Mouse (Mus musculus): ENCODE measurements around the gene Cfap61.
"Not testable (repeated sequence)": the region's sequence is repeated elsewhere in the genome, so short reads cannot be mapped to it uniquely, and the experiment has no call there.

Cfap61 gene

GRCm38 (mm10) chr2:145934339-145935231, at the start of gene Cfap61, which contains the start of gene Crnkl1:
Gene Cfap61 (plus strand): TSS chr2:145934784.
Gene Crnkl1 (minus strand): TSS chr2:145935014.
- peak; percentile 88 for DNase-seq (ENCODE audit: low read depth, low spot score)

DNA sequence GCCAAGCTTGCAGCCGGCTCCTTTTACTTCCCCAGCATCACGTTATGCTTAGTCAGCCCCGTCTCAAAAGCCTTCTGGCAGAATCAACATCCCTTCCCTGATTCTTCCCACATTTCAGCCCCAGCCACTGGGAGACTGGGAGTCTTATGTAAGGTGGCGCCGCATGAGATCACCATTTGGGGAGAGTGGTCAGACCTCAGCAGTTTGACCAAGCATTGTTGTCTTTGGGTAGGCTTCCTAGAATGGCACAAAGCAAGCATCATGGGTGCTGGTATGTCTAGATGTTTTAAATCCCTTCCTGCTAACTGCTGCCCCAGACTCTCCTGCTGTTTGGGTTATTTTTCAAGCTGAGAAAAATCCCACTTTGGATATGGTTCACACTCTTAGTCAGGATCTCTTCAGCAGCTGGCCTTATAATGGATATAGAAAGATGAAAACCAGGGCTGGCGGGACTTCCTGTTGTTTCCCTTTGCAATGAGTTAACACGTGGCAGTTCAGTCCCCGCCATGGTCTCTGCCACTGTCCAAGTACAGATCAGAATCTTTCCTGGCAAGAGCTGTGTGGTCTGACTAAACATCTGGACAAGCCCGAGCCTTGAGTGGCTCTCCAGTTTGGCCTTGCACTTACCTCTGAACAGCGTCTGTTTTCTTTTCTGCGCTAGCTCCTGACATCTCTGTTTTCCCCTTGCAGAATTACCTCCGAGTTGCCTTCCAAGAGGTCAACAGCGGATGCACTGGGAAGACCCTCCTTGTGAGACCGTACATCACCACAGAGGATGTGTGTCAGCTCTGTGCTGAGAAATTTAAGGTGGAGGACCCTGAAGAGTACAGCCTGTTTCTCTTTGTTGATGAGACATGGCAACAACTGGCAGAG, 49.4 kb upstream of the Cfap61 start:
- DNase-seq (ENCODE audit: low read depth, low spot score) = no peak

GRCm38 (mm10) chr2:145887937-145888765, 46.4 kb upstream of the Cfap61 start:
- DNase-seq (ENCODE audit: low read depth, low spot score) = no peak

DNA sequence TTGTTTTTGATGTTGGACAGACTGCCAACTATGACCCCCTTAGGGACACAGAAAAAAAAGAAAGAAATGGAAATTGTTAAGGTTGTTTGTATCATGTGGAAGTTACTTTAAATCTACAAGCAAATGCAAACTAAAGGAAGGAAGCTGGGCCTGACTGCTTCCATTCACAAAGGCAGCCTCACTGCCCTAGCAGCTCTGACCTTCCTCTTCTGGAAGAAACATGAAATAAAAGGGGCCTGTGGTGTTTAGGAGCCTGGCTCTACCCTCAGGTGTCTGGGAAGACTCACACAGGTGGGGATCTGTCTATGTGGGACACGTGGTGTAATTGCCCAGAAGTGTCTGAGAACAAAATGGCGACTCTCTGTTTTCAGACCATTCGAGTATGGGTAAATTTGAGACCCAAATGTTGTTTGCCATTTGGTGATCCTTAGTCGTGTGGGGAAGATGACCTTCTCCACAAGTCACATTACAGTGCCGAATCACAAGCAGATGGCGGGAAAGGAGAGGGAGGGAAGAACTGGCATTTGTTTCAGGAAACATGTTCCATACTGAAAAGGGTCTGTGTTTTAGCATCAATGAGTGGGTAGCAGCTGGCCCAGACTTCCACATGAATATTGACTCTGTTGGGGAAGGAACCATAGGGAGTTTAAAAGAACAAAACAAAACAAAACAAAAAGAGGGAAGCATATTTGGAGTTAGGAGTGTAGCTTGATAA, 45.7 kb upstream of the Cfap61 start:
- DNase-seq (ENCODE audit: low read depth, low spot score) = no peak

DNA sequence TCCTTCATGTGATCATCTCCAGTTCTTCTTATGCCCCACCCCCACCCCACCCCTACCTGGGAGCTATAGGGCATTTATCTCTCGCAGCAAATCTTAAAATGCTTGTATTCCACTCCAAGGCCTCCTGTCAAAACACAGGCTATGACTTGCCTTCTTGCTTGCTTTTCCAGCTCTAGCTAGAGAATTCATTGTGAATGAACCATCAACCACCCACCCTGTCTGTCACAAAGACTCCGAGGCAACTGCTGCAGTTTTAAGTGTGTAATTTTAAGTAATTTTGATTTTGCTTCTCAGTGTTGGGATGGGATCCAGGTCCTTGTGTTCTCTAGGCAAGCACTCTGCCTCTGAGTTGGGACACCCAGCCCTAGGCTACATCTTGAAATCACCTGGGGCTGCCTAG, 44.0 kb upstream of the Cfap61 start:
- no peak for DNase-seq (ENCODE audit: low read depth, low spot score)

DNA sequence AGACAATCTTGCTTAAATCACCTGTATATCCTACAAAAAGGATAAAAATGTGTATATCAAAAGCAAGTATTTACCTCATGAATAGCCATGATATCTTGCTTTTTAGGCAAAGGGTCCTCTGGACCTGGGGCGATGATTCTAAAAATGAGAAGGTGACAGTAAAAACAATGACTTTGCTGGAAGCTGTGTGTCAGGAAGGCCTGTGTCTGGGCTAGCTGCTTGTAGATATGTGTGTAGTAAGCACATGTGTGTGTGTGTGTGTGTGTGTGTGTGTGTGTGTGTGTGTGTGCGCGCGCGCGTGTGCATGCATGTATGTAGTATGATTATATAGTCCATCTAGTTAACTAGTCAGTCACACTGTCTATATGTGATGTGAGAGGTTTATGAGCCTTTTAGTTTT, 40.8 kb upstream of the Cfap61 start:
- DNase-seq (ENCODE audit: low read depth, low spot score) = no peak

DNA sequence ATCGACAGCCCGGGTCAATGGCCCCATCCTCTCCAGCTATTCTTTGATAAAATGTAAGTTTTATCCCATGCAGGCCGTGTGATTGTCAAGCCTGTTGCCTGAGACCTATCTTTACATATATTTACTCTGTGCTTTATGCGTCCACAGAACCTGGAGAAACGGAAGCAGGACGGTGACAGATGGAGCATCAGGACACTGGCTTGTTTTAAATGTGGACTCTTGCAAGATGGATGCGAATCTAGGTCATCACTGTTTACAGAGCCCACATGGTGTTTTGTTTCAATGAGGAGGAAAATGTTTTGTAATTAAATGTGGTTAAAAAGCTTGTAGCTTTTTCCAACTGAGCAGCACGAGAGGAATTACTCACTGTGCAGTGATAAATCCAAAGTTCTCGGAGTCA, 36.5 kb upstream of the Cfap61 start:
- no peak for DNase-seq (ENCODE audit: low read depth, low spot score)

DNA sequence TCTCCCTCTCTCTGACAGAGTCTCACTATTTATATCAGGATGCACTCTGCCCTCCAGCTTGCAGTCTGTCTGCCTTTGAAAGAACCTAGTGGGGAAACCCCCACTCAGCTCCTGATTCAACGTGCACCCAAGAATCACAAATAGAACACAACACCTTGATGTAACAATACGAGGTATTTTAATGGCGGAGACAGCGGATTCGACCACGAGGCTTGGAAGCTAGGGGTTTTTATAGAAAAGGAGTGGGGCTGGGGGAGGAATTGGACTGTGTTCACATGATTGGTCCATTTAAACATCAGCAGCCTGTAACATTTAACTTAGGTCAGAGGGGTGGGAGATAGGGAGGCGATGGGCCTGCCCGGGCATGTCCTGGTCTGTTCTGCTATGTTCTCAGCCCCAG, 34.3 kb upstream of the Cfap61 start:
- not testable (repeated sequence) for DNase-seq (ENCODE audit: low read depth, low spot score)

DNA sequence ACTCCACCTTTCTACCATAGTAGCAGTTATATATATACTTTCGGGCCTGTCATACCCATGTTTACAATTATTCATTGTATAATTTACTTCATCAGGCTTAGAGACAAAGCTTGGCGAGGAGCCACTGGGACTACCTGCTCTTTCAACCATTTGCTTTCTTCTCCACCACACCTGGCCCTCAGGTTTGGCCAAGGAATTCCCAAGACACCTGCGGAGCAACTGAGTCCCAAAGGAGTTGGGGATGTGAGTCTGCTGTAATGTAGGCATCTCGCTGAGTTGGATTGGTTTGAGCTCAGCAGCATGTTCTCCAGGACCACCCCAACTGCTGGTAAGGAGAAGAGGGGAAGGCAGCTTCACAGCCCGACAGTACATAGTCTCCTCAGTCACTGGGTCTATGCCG, 32.7 kb upstream of the Cfap61 start, which contains the start of gene Naa20:
TSS of gene Naa20 (plus strand) at position 239 of the 400 bp plus-strand sequence.
- DNase-seq (ENCODE audit: low read depth, low spot score) = no peak

- DNase-seq (ENCODE audit: low read depth, low spot score) = peak; percentile 78
Measured at GRCm38 (mm10) chr2:145903061-145903901, 31.3 kb upstream of the Cfap61 start.

DNA sequence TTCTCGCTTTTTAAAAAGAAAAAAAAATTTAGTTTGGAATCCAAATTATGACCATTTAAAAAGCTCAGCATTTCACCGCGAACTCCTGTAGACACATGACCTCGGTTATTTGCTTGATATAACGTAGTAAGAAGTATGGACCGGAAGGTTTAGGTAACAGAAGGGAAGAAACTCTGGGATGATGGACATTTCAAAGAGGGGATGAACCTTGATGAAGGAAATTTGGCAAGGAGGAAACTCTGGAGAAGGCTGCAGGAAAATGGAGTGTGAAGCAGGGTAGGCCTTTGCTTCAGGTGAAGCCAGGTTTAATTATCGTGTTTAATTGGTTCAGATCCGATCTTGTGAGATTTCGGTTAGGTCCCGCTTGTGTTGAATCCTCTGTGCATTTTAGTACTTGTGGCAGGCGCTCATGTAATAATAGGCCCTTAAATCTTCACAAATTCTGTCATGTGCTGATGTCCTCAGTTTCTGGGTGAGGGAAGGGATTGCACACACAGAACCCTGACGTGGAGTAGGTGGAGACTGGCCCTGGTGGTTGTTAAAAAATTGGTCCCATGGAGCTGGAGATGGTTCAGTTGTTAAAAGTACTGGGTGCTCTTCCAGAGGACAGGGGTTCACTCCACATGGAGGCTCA, 30.5 kb upstream of the Cfap61 start:
- DNase-seq (ENCODE audit: low read depth, low spot score) = no peak

GRCm38 (mm10) chr2:145905156-145905555, 29.4 kb upstream of the Cfap61 start:
- DNase-seq (ENCODE audit: low read depth, low spot score) = no peak

DNA sequence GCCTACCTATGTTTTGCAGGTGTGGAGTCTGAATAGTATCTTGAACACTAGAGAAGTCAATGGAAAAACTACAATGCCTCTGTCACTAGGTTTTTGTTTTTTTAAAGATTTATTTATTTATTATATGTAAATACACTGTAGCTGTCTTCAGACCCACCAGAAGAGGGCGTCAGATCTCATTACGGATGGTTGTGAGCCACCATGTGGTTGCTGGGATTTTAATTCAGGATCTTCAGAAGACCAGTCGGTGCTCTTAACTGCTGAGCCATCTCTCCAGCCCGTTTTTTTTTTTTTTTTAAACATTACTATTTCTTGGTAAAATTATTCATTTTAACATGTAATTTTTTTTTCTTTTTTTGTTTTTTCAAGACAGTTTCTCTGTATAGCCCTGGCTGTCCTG, 28.7 kb upstream of the Cfap61 start:
- not testable (repeated sequence) for DNase-seq (ENCODE audit: low read depth, low spot score)

DNA sequence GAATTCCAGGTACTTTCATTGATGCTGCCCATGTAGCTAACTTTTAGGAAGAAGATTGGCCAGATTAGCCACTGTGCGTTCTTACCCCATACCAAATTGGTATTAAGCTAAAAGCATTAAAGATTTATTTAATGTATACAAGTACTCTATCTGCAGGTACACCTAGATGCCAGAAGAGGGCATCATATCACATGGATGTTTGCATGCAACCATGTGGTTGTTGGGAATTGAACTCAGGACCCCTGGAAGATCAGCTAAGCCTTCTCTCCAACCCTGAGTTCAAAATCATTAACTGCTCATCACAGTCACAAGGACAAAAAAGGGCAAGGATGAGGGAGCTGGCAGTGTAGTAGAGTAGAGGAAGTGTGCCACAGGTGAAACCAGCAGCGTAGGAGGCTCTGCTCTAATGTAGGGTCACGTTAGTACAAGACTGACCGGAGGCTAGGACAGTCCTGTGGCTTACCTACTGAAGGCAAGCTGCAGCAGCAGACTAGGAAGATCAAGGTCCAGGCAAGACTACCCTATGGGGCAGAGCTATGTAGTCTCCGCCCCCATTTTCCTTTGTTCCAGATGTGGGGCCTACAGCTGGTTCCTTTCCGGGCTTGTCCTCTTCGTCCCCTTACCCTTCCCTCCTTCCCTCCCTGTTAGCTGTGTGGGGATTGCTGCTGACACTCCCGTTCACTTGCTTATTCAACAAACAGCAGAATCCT, 13.5 kb upstream of the Cfap61 start:
- DNase-seq (ENCODE audit: low read depth, low spot score) = no peak

GRCm38 (mm10) chr2:145936975-145937374, 2.4 kb downstream of the Cfap61 start:
- DNase-seq (ENCODE audit: low read depth, low spot score) = no peak

- no peak for DNase-seq (ENCODE audit: low read depth, low spot score)
Measured at GRCm38 (mm10) chr2:145941403-145941802, 6.8 kb downstream of the Cfap61 start.

- DNase-seq (ENCODE audit: low read depth, low spot score) = no peak
Measured at GRCm38 (mm10) chr2:145944286-145944685, 9.7 kb downstream of the Cfap61 start.

- DNase-seq (ENCODE audit: low read depth, low spot score) = no peak
Measured at GRCm38 (mm10) chr2:145948402-145948954, 13.9 kb downstream of the Cfap61 start.

All from retina, adult 2 months (tissue).